Comparison of ENCODE assay signal across 8 mouse cellular contexts in genomic region chr5:122500141-122500540, GRCm38 (mm10). TPM values are rescaled to one million over a fixed set of nuclear protein-coding genes. Genes with fewer than 3 reads are reported as not detected.
DNase-seq lines count a peak whose midpoint lies in the region; ATAC-seq and TF ChIP-seq lines count a peak whose summit lies in the region.

No protein-coding gene starts in this region.

- H3K27me3 ChIP-seq in lung, postnatal 0 days (replicated peaks; ENCODE audit: insufficient read depth, low read length), result no peaks in the 10 kb centered on the region
- H3K27me3 ChIP-seq in forebrain, embryonic 11.5 days (ENCODE audit: control insufficient read depth, insufficient read depth, low read length), result no peaks in the 10 kb centered on the region
- H3K27me3 ChIP-seq in limb, embryonic 12.5 days, result no peaks in the 10 kb centered on the region
- no peaks in the 10 kb centered on the region for H3K27me3 ChIP-seq in stomach, embryonic 15.5 days (replicated peaks)

- H3K27ac ChIP-seq in lung, postnatal 0 days (ENCODE audit: low read length), result no peak overlapping the region
- H3K27ac ChIP-seq in forebrain, embryonic 11.5 days (ENCODE audit: low read depth, low read length), result no peak overlapping the region
- no peak overlapping the region for H3K27ac ChIP-seq in limb, embryonic 12.5 days
- H3K27ac ChIP-seq in stomach, embryonic 15.5 days, result no peak overlapping the region

- H3K9me3 ChIP-seq in lung, postnatal 0 days (ENCODE audit: low read length), result no peaks in the 10 kb centered on the region
- H3K9me3 ChIP-seq in forebrain, embryonic 11.5 days (ENCODE audit: control insufficient read depth, low read length), result no peaks in the 10 kb centered on the region
- H3K9me3 ChIP-seq in limb, embryonic 12.5 days, result no peaks in the 10 kb centered on the region
- no peaks in the 10 kb centered on the region for H3K9me3 ChIP-seq in stomach, embryonic 15.5 days

- H3K4me1 ChIP-seq in lung, postnatal 0 days (ENCODE audit: insufficient read depth, low read depth, low read length), result peaks cover 6% of the 10 kb centered on the region; the same call in 1 of the 2 replicates
- peaks cover 2% of the 10 kb centered on the region; the same call in 1 of the 2 replicates for H3K4me1 ChIP-seq in forebrain, embryonic 11.5 days (replicated peaks; ENCODE audit: control insufficient read depth, insufficient read depth, low read length)
- H3K4me1 ChIP-seq in limb, embryonic 12.5 days (replicated peaks), result peaks cover 34% of the 10 kb centered on the region
- peaks cover 19% of the 10 kb centered on the region; the same call in 1 of the 2 replicates for H3K4me1 ChIP-seq in stomach, embryonic 15.5 days

- H3K9ac ChIP-seq in lung, postnatal 0 days (replicated peaks; ENCODE audit: low read depth), result 0 out of 2 replicates have a peak overlapping the region, but pooled peaks have one; percentile 12
- no peak overlapping the region for H3K9ac ChIP-seq in forebrain, embryonic 11.5 days (ENCODE audit: low read length)
- H3K9ac ChIP-seq in limb, embryonic 12.5 days (replicated peaks), result peak overlapping the region; percentile 37
- H3K9ac ChIP-seq in stomach, embryonic 15.5 days, result no peak overlapping the region

- TF ChIP-seq EP300 in lung, postnatal 0 days (IDR thresholded peaks at IDR 0.05), result no peak

- no peak for ATAC-seq in lung, postnatal 0 days
- ATAC-seq in forebrain, embryonic 11.5 days (replicated peaks; ENCODE audit: low FRiP score), result no peak
- no peak for ATAC-seq in limb, embryonic 12.5 days (ENCODE audit: insufficient number of reproducible peaks, insufficient read depth, low FRiP score, low TSS enrichment, low read depth)
- no peak for ATAC-seq in stomach, embryonic 15.5 days (ENCODE audit: insufficient read depth, low FRiP score, low read depth)
- ATAC-seq in megakaryocyte progenitor cell, adult 5-6 weeks (replicated peaks; ENCODE audit: poor library complexity), result no peak
- no peak for ATAC-seq in megakaryocyte-erythroid progenitor cell, adult 5-6 weeks (replicated peaks; ENCODE audit: low FRiP score, low TSS enrichment, poor library complexity, severe bottlenecking)

- 23% methylated on average over 4 of the region's 4 CpGs for WGBS in lung, postnatal 0 days
- WGBS in forebrain, embryonic 11.5 days, result 66% methylated on average over 4 of the region's 4 CpGs
- 51% methylated on average over 4 of the region's 4 CpGs for WGBS in limb, embryonic 12.5 days
- WGBS in stomach, embryonic 15.5 days, result 26% methylated on average over 4 of the region's 4 CpGs

- no peak for TF ChIP-seq CTCF in lung, postnatal 0 days (IDR thresholded peaks at IDR 0.05)

- H3K36me3 ChIP-seq in lung, postnatal 0 days (ENCODE audit: insufficient read depth, low read length), result peaks cover 8% of the 10 kb centered on the region; the same call in 1 of the 2 replicates
- no peaks in the 10 kb centered on the region for H3K36me3 ChIP-seq in forebrain, embryonic 11.5 days (ENCODE audit: control insufficient read depth, insufficient read depth, low read length)
- H3K36me3 ChIP-seq in limb, embryonic 12.5 days, result peaks cover 34% of the 10 kb centered on the region
- peaks cover 8% of the 10 kb centered on the region; the same call in 1 of the 2 replicates for H3K36me3 ChIP-seq in stomach, embryonic 15.5 days

- DNase-seq in lung, postnatal 0 days (ENCODE audit: low spot score), result no peak
- no peak for DNase-seq in lung, postnatal 25 days (ENCODE audit: low spot score)
- no peak for DNase-seq in forebrain, embryonic 11.5 days (ENCODE audit: low spot score)
- no peak for DNase-seq in right cerebral cortex, postnatal 4 days

- peak overlapping the region; percentile 92; the same call in 1 of the 2 replicates for H3K4me3 ChIP-seq in lung, postnatal 0 days (ENCODE audit: low read depth, low read length)
- H3K4me3 ChIP-seq in forebrain, embryonic 11.5 days (ENCODE audit: low read depth, low read length), result peak overlapping the region; percentile 96
- H3K4me3 ChIP-seq in limb, embryonic 12.5 days (replicated peaks), result peak overlapping the region; percentile 96
- peak overlapping the region; percentile 30 for H3K4me3 ChIP-seq in stomach, embryonic 15.5 days (replicated peaks)

- peak overlapping the region; percentile 87 for H3K4me2 ChIP-seq in lung, postnatal 0 days (replicated peaks; ENCODE audit: low read depth, low read length)
- H3K4me2 ChIP-seq in forebrain, embryonic 11.5 days (ENCODE audit: low read depth, low read length, severe bottlenecking), result peak overlapping the region; percentile 69
- peak overlapping the region; percentile 83 for H3K4me2 ChIP-seq in limb, embryonic 12.5 days
- H3K4me2 ChIP-seq in stomach, embryonic 15.5 days, result peak overlapping the region; percentile 56

RNA-seq across cellular contexts. Expression of gene Atp2a2, which starts 1.9 kb away (rescaled TPM):
- 27.4 and 32.4 TPM in 2 replicates for polyA plus RNA-seq in lung, postnatal 0 days (2015; fragmentation: Nextera tagmentation; extraction: Ambion mirVana)
- 58.7 and 60.6 TPM in 2 replicates for polyA plus RNA-seq in forebrain, embryonic 11.5 days (2014; fragmentation: Nextera tagmentation; extraction: Ambion mirVana)
- 42.4 and 49.5 TPM in 2 replicates for polyA plus RNA-seq in limb, embryonic 12.5 days (2016; fragmentation: Nextera tagmentation; extraction: Ambion mirVana)
- polyA plus RNA-seq in stomach, embryonic 15.5 days (2015; fragmentation: Nextera tagmentation; extraction: Ambion mirVana), result 33.5 and 35.7 TPM in 2 replicates
- total RNA-seq in megakaryocyte progenitor cell, adult 5-6 weeks (2015), result 72.8 and 78.3 TPM in 2 replicates
- total RNA-seq in megakaryocyte progenitor cell, adult 5-6 weeks (2017), result 98.4 and 99.1 TPM in 2 replicates
- total RNA-seq in megakaryocyte-erythroid progenitor cell, adult 5-6 weeks (2014; fragmentation: Nextera tagmentation), result 72.8 and 80.7 TPM in 2 replicates
- total RNA-seq in megakaryocyte-erythroid progenitor cell, adult 5-6 weeks (2017), result 100 and 106 TPM in 2 replicates

Comparison
In these comparisons a context has a peak if more than half of its experiments do, and no peak if none do; other contexts are left out.
1. H3K4me3 ChIP-seq: peak in every context shown above with its lines; median percentile 96 in forebrain, embryonic 11.5 days; 96 in limb, embryonic 12.5 days; 92 in lung, postnatal 0 days; 30 in stomach, embryonic 15.5 days.
2. H3K9ac ChIP-seq: peak in lung, postnatal 0 days (single experiment) and limb, embryonic 12.5 days (single experiment); none in forebrain, embryonic 11.5 days (single experiment) and stomach, embryonic 15.5 days (single experiment).
3. Peak in every context shown above with its lines, with median percentiles within 50 percentile points of each other: H3K4me2 ChIP-seq.